Mouse (Mus musculus): Measurements from ENCODE around the gene Lipm. TPM values are rescaled to one million over a fixed set of nuclear protein-coding genes. Genes with fewer than 3 reads are reported as not detected.

Lipm gene
- polyA plus RNA-seq, 1 experiment from 2014 or later, result not detected

GRCm38 (mm10) chr19:34139431-34140046 is 38.8 kb downstream of the Lipm start:
- Histone ChIP-seq H3K4me2 (ENCODE audit: low read depth, severe bottlenecking) (no peak overlapping the region), H3K36me3 (ENCODE audit: control insufficient read depth, insufficient read depth, low read length) (no peaks in the 10 kb centered on the region), H3K9me3 (ENCODE audit: control insufficient read depth, low read length) (no peaks in the 10 kb centered on the region), H3K9ac (ENCODE audit: low read length) (no peak overlapping the region), H3K27me3 (ENCODE audit: control insufficient read depth, insufficient read depth, low read length) (no peaks in the 10 kb centered on the region), H3K4me3 (ENCODE audit: low read depth, low read length) (no peak overlapping the region), H3K4me1 (ENCODE audit: control insufficient read depth, insufficient read depth, low read length) (no peaks in the 10 kb centered on the region), H3K27ac (replicated peaks; ENCODE audit: low read depth, low read length) (no peak overlapping the region)
- WGBS, result 89% methylated on average over 3 of the region's 3 CpGs
- DNase-seq (ENCODE audit: low spot score), result no peak
- no peak for ATAC-seq (ENCODE audit: insufficient number of reproducible peaks, low FRiP score, low TSS enrichment, low read depth)

GRCm38 (mm10) chr19:34148421-34148820 is 47.7 kb downstream of the Lipm start:
- Histone ChIP-seq H3K9ac (ENCODE audit: low read length) (no peak overlapping the region), H3K4me2 (ENCODE audit: low read depth, severe bottlenecking) (no peak overlapping the region), H3K36me3 (ENCODE audit: control insufficient read depth, insufficient read depth, low read length) (no peaks in the 10 kb centered on the region), H3K4me3 (ENCODE audit: low read depth, low read length) (no peak overlapping the region), H3K27me3 (ENCODE audit: control insufficient read depth, insufficient read depth, low read length) (no peaks in the 10 kb centered on the region), H3K4me1 (ENCODE audit: control insufficient read depth, insufficient read depth, low read length) (no peaks in the 10 kb centered on the region), H3K9me3 (ENCODE audit: control insufficient read depth, low read length) (no peaks in the 10 kb centered on the region), H3K27ac (replicated peaks; ENCODE audit: low read depth, low read length) (no peak overlapping the region)
- 83% methylated on average over 4 of the region's 4 CpGs for WGBS
- ATAC-seq (ENCODE audit: insufficient number of reproducible peaks, low FRiP score, low TSS enrichment, low read depth), result no peak
- no peak for DNase-seq (ENCODE audit: low spot score)

- H3K4me2 ChIP-seq (ENCODE audit: low read depth, severe bottlenecking), result no peak overlapping the region
- H3K9ac ChIP-seq (ENCODE audit: low read length), result no peak overlapping the region
- H3K4me1 ChIP-seq (ENCODE audit: control insufficient read depth, insufficient read depth, low read length), result no peaks in the 10 kb centered on the region
- H3K9me3 ChIP-seq (ENCODE audit: control insufficient read depth, low read length), result no peaks in the 10 kb centered on the region
- no peak overlapping the region for H3K4me3 ChIP-seq (ENCODE audit: low read depth, low read length)
- H3K27me3 ChIP-seq (ENCODE audit: control insufficient read depth, insufficient read depth, low read length), result no peaks in the 10 kb centered on the region
- ATAC-seq (ENCODE audit: insufficient number of reproducible peaks, low FRiP score, low TSS enrichment, low read depth) (no peak), DNase-seq (ENCODE audit: low spot score) (no peak)
- H3K27ac ChIP-seq (replicated peaks; ENCODE audit: low read depth, low read length), result no peak overlapping the region
- no peaks in the 10 kb centered on the region for H3K36me3 ChIP-seq (ENCODE audit: control insufficient read depth, insufficient read depth, low read length)
- 60% methylated on average over 1 of the region's 1 CpGs for WGBS
Measured at GRCm38 (mm10) chr19:34151909-34152308, 51.2 kb downstream of the Lipm start.

- Histone ChIP-seq H3K9ac (ENCODE audit: low read length) (no peak overlapping the region), H3K4me3 (ENCODE audit: low read depth, low read length) (no peak overlapping the region), H3K36me3 (ENCODE audit: control insufficient read depth, insufficient read depth, low read length) (no peaks in the 10 kb centered on the region), H3K9me3 (ENCODE audit: control insufficient read depth, low read length) (no peaks in the 10 kb centered on the region), H3K4me1 (ENCODE audit: control insufficient read depth, insufficient read depth, low read length) (no peaks in the 10 kb centered on the region), H3K4me2 (ENCODE audit: low read depth, severe bottlenecking) (no peak overlapping the region), H3K27ac (replicated peaks; ENCODE audit: low read depth, low read length) (no peak overlapping the region), H3K27me3 (ENCODE audit: control insufficient read depth, insufficient read depth, low read length) (no peaks in the 10 kb centered on the region)
- no peak for DNase-seq (ENCODE audit: low spot score)
- ATAC-seq (ENCODE audit: insufficient number of reproducible peaks, low FRiP score, low TSS enrichment, low read depth), result no peak
- WGBS, result 36% methylated on average over 6 of the region's 6 CpGs
Measured at GRCm38 (mm10) chr19:34153263-34154144, 52.8 kb downstream of the Lipm start.

- no peak overlapping the region for H3K9ac ChIP-seq (ENCODE audit: low read length)
- H3K4me3 ChIP-seq (ENCODE audit: low read depth, low read length), result no peak overlapping the region
- ATAC-seq (ENCODE audit: insufficient number of reproducible peaks, low FRiP score, low TSS enrichment, low read depth), result no peak
- no peaks in the 10 kb centered on the region for H3K36me3 ChIP-seq (ENCODE audit: control insufficient read depth, insufficient read depth, low read length)
- 86% methylated on average over 5 of the region's 5 CpGs for WGBS
- H3K27me3 ChIP-seq (ENCODE audit: control insufficient read depth, insufficient read depth, low read length), result no peaks in the 10 kb centered on the region
- DNase-seq (ENCODE audit: low spot score), result no peak
- no peaks in the 10 kb centered on the region for H3K9me3 ChIP-seq (ENCODE audit: control insufficient read depth, low read length)
- no peak overlapping the region for H3K27ac ChIP-seq (replicated peaks; ENCODE audit: low read depth, low read length)
- H3K4me1 ChIP-seq (ENCODE audit: control insufficient read depth, insufficient read depth, low read length), result no peaks in the 10 kb centered on the region
- no peak overlapping the region for H3K4me2 ChIP-seq (ENCODE audit: low read depth, severe bottlenecking)
Measured at GRCm38 (mm10) chr19:34162693-34163092, 62.0 kb downstream of the Lipm start.

GRCm38 (mm10) chr19:34165891-34166290 is 65.2 kb downstream of the Lipm start, which contains the start of gene Ankrd22:
TSS of gene Ankrd22 (minus strand) at chr19:34166053.
- 65% methylated on average over 5 of the region's 5 CpGs for WGBS
- no peak for DNase-seq (ENCODE audit: low spot score)
- no peak for ATAC-seq (ENCODE audit: insufficient number of reproducible peaks, low FRiP score, low TSS enrichment, low read depth)

GRCm38 (mm10) chr19:34166386-34166785 is 65.7 kb downstream of the Lipm start:
- H3K27me3 ChIP-seq (ENCODE audit: control insufficient read depth, insufficient read depth, low read length), result no peaks in the 10 kb centered on the region
- no peak overlapping the region for H3K27ac ChIP-seq (replicated peaks; ENCODE audit: low read depth, low read length)
- 88% methylated on average over 4 of the region's 4 CpGs for WGBS
- H3K4me3 ChIP-seq (ENCODE audit: low read depth, low read length), result no peak overlapping the region
- no peaks in the 10 kb centered on the region for H3K4me1 ChIP-seq (ENCODE audit: control insufficient read depth, insufficient read depth, low read length)
- H3K9me3 ChIP-seq (ENCODE audit: control insufficient read depth, low read length), result no peaks in the 10 kb centered on the region
- H3K36me3 ChIP-seq (ENCODE audit: control insufficient read depth, insufficient read depth, low read length), result no peaks in the 10 kb centered on the region
- ATAC-seq (ENCODE audit: insufficient number of reproducible peaks, low FRiP score, low TSS enrichment, low read depth) (0 out of 2 replicates have a peak, but pooled peaks have one; percentile 26), DNase-seq (ENCODE audit: low spot score) (no peak)
- no peak overlapping the region for H3K9ac ChIP-seq (ENCODE audit: low read length)
- no peak overlapping the region for H3K4me2 ChIP-seq (ENCODE audit: low read depth, severe bottlenecking)

More at GRCm38 (mm10) chr19:34165891-34166290, 65.2 kb downstream of the Lipm start, which contains the start of gene Ankrd22:
- Histone ChIP-seq H3K4me3 (ENCODE audit: low read depth, low read length) (no peak within 1 kb of the TSS), H3K36me3 (ENCODE audit: control insufficient read depth, insufficient read depth, low read length) (no peaks in the 10 kb centered on the region), H3K4me1 (ENCODE audit: control insufficient read depth, insufficient read depth, low read length) (no peaks in the 10 kb centered on the region), H3K4me2 (ENCODE audit: low read depth, severe bottlenecking) (no peak within 1 kb of the TSS), H3K27me3 (ENCODE audit: control insufficient read depth, insufficient read depth, low read length) (no peaks in the 10 kb centered on the region), H3K9ac (ENCODE audit: low read length) (no peak within 1 kb of the TSS), H3K9me3 (ENCODE audit: control insufficient read depth, low read length) (no peaks in the 10 kb centered on the region), H3K27ac (replicated peaks; ENCODE audit: low read depth, low read length) (no peak within 1 kb of the TSS)

- 50% methylated on average over 7 of the region's 7 CpGs for whole genome bisulfite sequencing
- no peak for ATAC-seq (ENCODE audit: insufficient number of reproducible peaks, low FRiP score, low TSS enrichment, low read depth)
- H3K27ac ChIP-seq (replicated peaks; ENCODE audit: low read depth, low read length), result no peak overlapping the region
Measured at GRCm38 (mm10) chr19:34167896-34168661, 67.3 kb downstream of the Lipm start.

More at GRCm38 (mm10) chr19:34167896-34168661, 67.3 kb downstream of the Lipm start:
- no peaks in the 10 kb centered on the region for H3K9me3 ChIP-seq (ENCODE audit: control insufficient read depth, low read length)
- no peaks in the 10 kb centered on the region for H3K36me3 ChIP-seq (ENCODE audit: control insufficient read depth, insufficient read depth, low read length)
- no peak overlapping the region for H3K4me2 ChIP-seq (ENCODE audit: low read depth, severe bottlenecking)
- H3K27me3 ChIP-seq (ENCODE audit: control insufficient read depth, insufficient read depth, low read length), result no peaks in the 10 kb centered on the region
- H3K4me1 ChIP-seq (ENCODE audit: control insufficient read depth, insufficient read depth, low read length), result no peaks in the 10 kb centered on the region
- H3K9ac ChIP-seq (ENCODE audit: low read length), result no peak overlapping the region
- DNase-seq (ENCODE audit: low spot score), result no peak
- no peak overlapping the region for H3K4me3 ChIP-seq (ENCODE audit: low read depth, low read length)
